Mouse (Mus musculus): Measurements from ENCODE around the gene Hmgcll1. TPM values are rescaled to one million over a fixed set of nuclear protein-coding genes. Genes with fewer than 3 reads are reported as not detected.

The Hmgcll1 gene
- 9.0 and 10.6 TPM in 2 replicates for polyA plus RNA-seq (2021; fragmentation: Nextera tagmentation)
- long read RNA-seq, experiment 1, transcript Hmgcll1-201 (9 exons, 3,737 nt), result major isoform, 15 of 22 reads
- long read RNA-seq, experiment 1, partial matches to known transcripts, result 3 of 22 reads
- long read RNA-seq, experiment 1, other reads (novel, unspliced or antisense), result 4 of 22 reads
- long read RNA-seq, experiment 2, transcript Hmgcll1-201 (9 exons, 3,737 nt), result major isoform, 30 of 46 reads
- long read RNA-seq, experiment 2, partial matches to known transcripts, result 4 of 46 reads
- long read RNA-seq, experiment 2, other reads (novel, unspliced or antisense), result 11 of 46 reads

DNA sequence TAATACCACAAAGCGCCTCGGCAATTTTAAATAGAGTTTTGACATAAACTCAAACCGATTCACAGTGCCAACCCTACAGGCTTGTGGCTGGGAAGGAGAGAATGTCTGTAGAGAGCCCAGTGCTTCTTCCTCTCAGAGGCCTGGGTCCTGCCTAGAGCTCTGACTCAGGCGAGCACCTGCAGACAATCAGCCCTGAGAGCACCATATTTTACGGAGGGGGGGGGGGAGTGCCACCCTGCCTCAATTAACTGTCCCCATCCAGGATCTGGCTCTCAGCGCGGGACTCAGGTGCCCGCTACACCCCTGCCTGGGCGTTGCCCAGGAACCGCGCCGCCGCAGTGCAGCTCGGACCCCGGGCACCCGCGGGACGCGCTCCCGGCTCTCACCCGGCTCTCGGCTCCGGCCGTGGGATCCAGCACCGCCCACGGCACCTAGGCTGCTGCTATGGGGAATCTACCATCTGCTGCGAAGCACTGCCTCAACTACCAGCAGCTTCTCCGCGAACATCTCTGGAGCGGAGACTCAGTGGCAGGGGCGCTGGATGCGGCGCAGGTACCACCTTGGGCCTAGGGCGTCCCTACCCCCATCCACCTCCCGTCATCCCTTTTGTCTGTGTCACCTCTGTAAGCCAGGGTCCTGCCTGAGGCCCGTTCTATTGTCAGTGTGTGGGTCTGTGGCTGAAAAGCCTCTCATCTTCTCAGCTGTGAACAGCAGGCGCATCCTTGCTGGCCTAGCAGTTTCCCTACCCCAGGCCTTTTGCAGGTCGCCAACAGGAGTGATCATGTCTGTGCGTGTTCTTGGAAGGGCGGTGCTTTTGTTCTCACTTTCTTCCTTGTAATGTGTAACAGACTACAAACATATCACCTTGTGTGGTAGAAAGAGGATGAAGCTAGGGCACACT lies at the start of gene Hmgcll1:
Gene Hmgcll1 (plus strand): TSS at position 225 of the 901 bp plus-strand sequence.

Other genes with a start within 250 kb of the Hmgcll1 start
- gene Bmp5, start 239.5 kb upstream of the Hmgcll1 start, polyA plus RNA-seq (2021; fragmentation: Nextera tagmentation), result 0.29 and 0.35 TPM in 2 replicates
- gene Gfral, start 198.8 kb downstream of the Hmgcll1 start, polyA plus RNA-seq (2021; fragmentation: Nextera tagmentation), result not detected in 2 replicates